Mouse (Mus musculus): ENCODE measurements at regions not wholly inside any gene's neighbourhood (a gene's known extent, or its start where the extent isn't known, plus 50 kb on each side); places are given as distances from the start of the nearest gene placed in this dataset.
"Not testable (repeated sequence)": the region's sequence is repeated elsewhere in the genome, so short reads cannot be mapped to it uniquely, and the experiment has no call there.

DNA sequence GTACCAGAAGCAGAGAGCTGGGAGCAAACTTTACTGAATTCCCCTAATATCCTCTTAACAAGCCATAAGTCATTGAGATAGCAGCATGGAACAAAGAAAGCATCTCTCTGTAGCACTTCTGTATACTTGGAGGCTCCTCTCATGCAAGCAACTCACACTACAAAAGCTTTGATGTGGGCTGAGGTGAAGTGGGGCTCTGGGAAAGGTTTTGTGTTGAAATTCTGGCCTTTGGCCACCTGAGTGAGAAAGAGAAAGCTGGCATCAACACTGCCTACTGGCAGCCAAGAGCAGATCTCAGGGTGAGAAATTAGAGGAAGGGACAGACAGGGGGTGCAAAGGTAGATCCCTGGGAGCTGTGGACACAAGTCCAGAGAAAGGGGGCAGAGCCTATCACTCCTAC lies 477.0 kb upstream of the 2610301B20Rik start:
- ATAC-seq (ENCODE audit: low read depth) = no peak
- Histone ChIP-seq H3K9me3 (no peaks in the 10 kb centered on the region), H3K27ac (replicated peaks) (no peak overlapping the region), H3K9ac (no peak overlapping the region), H3K4me2 (no peak overlapping the region), H3K4me3 (no peak overlapping the region), H3K36me3 (no peaks in the 10 kb centered on the region), H3K27me3 (no peaks in the 10 kb centered on the region), H3K4me1 (replicated peaks) (no peaks in the 10 kb centered on the region)

GRCm38 (mm10) chr4:10398075-10398474 lies 476.2 kb upstream of the 2610301B20Rik start:
- H3K27ac ChIP-seq (replicated peaks) = no peak overlapping the region
- no peak overlapping the region for H3K4me2 ChIP-seq
- no peaks in the 10 kb centered on the region for H3K9me3 ChIP-seq
- H3K9ac ChIP-seq = no peak overlapping the region
- no peak overlapping the region for H3K4me3 ChIP-seq
- no peaks in the 10 kb centered on the region for H3K27me3 ChIP-seq
- no peaks in the 10 kb centered on the region for H3K36me3 ChIP-seq
- H3K4me1 ChIP-seq (replicated peaks) = no peaks in the 10 kb centered on the region
- no peak for ATAC-seq (ENCODE audit: low read depth)
- WGBS = 95% methylated on average over 2 of the region's 2 CpGs

- Histone ChIP-seq H3K36me3 (no peaks in the 10 kb centered on the region), H3K27me3 (no peaks in the 10 kb centered on the region), H3K4me3 (no peak overlapping the region), H3K9me3 (no peaks in the 10 kb centered on the region), H3K9ac (no peak overlapping the region), H3K4me1 (replicated peaks) (no peaks in the 10 kb centered on the region), H3K27ac (replicated peaks) (no peak overlapping the region), H3K4me2 (no peak overlapping the region)
- no peak for ATAC-seq (ENCODE audit: low read depth)
- 8% methylated on average over 1 of the region's 1 CpGs for WGBS
Measured at GRCm38 (mm10) chr4:10399649-10400048, 474.6 kb upstream of the 2610301B20Rik start.

- Histone ChIP-seq H3K4me2 (no peak overlapping the region), H3K4me1 (replicated peaks) (no peaks in the 10 kb centered on the region), H3K27me3 (no peaks in the 10 kb centered on the region), H3K9me3 (no peaks in the 10 kb centered on the region), H3K27ac (replicated peaks) (no peak overlapping the region), H3K36me3 (no peaks in the 10 kb centered on the region), H3K4me3 (no peak overlapping the region), H3K9ac (no peak overlapping the region)
- ATAC-seq (ENCODE audit: low read depth) = no peak
Measured at GRCm38 (mm10) chr4:10402928-10403327, 471.4 kb upstream of the 2610301B20Rik start.

DNA sequence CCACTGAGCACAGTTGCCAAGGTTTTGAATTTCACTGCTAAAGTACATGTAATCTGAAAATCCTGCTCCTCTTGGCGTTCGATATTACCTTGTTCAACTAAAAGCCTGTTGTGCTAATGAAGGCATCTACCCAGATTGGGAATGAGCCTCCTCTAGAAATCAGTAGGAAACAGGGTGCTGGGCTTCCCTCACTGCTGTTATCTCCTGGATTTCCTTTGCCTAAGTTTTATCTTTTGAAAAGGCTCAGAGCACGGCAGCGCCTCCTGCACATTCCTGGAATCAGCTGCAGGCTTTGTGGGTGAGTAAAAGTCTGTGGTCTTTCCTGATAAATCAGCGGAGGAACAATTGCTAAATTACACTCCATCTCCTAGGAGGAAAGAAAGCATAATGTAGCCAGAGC lies 469.9 kb upstream of the 2610301B20Rik start:
- WGBS = 66% methylated on average over 5 of the region's 5 CpGs
- H3K27ac ChIP-seq (replicated peaks) = no peak overlapping the region
- no peak for ATAC-seq (ENCODE audit: low read depth)
- H3K27me3 ChIP-seq = no peaks in the 10 kb centered on the region
- H3K9me3 ChIP-seq = no peaks in the 10 kb centered on the region
- H3K36me3 ChIP-seq = no peaks in the 10 kb centered on the region
- H3K4me1 ChIP-seq (replicated peaks) = no peaks in the 10 kb centered on the region
- H3K4me2 ChIP-seq = no peak overlapping the region
- no peak overlapping the region for H3K9ac ChIP-seq
- no peak overlapping the region for H3K4me3 ChIP-seq

- Histone ChIP-seq H3K4me2 (no peak overlapping the region), H3K9ac (no peak overlapping the region), H3K9me3 (no peaks in the 10 kb centered on the region), H3K27ac (replicated peaks) (no peak overlapping the region), H3K4me1 (replicated peaks) (no peaks in the 10 kb centered on the region), H3K27me3 (no peaks in the 10 kb centered on the region), H3K36me3 (no peaks in the 10 kb centered on the region), H3K4me3 (no peak overlapping the region)
- ATAC-seq (ENCODE audit: low read depth) = no peak
- WGBS = 71% methylated on average over 2 of the region's 2 CpGs
Measured at GRCm38 (mm10) chr4:10405102-10405501, 469.2 kb upstream of the 2610301B20Rik start.

DNA sequence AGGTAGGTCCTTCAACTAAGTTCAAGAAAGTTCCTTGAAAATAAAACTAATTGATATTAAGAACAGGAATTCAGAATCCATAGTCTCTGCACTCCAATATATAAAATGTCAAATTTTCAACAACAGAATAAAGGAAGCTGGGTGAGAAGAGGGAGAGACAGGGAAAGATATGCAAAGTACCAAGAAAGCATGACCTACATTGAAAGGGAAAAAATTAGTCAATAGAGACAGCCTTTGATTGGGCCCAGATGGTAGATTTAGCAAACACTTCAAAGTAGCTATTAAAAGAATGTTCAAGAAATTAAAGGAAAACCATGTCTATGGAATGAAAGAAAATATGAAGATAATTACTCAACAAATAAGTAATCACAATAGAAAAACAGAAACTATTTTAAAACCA lies 460.0 kb upstream of the 2610301B20Rik start:
- Histone ChIP-seq H3K4me3 (no peak overlapping the region), H3K27ac (replicated peaks) (no peak overlapping the region), H3K9ac (no peak overlapping the region), H3K36me3 (no peaks in the 10 kb centered on the region), H3K4me2 (no peak overlapping the region), H3K4me1 (replicated peaks) (no peaks in the 10 kb centered on the region), H3K27me3 (no peaks in the 10 kb centered on the region), H3K9me3 (no peaks in the 10 kb centered on the region)
- ATAC-seq (ENCODE audit: low read depth) = no peak

DNA sequence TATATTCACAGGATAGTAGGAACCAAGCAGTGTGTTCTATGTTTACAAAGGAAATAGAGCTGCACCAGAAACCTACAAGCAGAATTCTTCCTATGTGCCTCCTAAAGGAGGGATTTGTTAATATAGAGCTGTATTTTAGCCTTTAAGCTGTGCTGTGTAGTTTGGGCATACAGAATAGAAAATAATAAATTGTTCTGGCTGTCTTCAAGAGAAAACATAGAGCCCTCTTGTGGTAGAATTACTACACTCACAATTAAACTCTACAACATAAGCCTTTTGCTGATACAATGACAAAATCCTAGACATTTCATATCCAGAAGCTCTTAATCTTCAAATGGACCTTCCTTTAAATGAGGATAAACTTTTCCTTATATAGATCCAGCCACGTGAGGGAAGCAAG lies 452.9 kb upstream of the 2610301B20Rik start:
- 70% methylated on average over 1 of the region's 1 CpGs for WGBS
- Histone ChIP-seq H3K9me3 (no peaks in the 10 kb centered on the region), H3K4me3 (no peak overlapping the region), H3K9ac (no peak overlapping the region), H3K36me3 (no peaks in the 10 kb centered on the region), H3K27me3 (no peaks in the 10 kb centered on the region), H3K4me2 (no peak overlapping the region), H3K27ac (replicated peaks) (no peak overlapping the region), H3K4me1 (replicated peaks) (no peaks in the 10 kb centered on the region)
- no peak for ATAC-seq (ENCODE audit: low read depth)

GRCm38 (mm10) chr4:10434438-10434837 lies 439.9 kb upstream of the 2610301B20Rik start:
- Histone ChIP-seq H3K27ac (replicated peaks) (no peak overlapping the region), H3K9me3 (no peaks in the 10 kb centered on the region), H3K4me3 (no peak overlapping the region), H3K27me3 (no peaks in the 10 kb centered on the region), H3K4me2 (no peak overlapping the region), H3K9ac (no peak overlapping the region), H3K4me1 (replicated peaks) (no peaks in the 10 kb centered on the region), H3K36me3 (no peaks in the 10 kb centered on the region)
- WGBS = 94% methylated on average over 4 of the region's 4 CpGs
- no peak for ATAC-seq (ENCODE audit: low read depth)

DNA sequence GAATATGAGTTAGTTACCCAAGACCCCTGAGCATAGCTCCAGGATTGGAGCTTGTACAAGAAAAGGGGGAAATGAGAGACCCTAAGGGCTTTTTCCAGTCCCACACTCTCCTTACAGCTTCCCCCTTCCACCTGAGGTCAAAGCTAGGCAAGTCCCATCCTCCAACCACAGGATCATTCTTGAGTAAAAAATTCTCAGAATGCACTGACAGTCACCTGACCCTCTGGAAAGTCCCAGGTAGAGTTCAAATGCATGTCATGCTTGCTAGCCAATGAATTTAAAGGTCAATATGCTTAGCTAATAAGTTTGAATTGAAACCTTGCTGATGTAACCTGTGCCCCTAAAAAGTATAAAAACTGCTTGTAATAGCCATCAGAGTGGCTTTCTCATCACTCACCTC lies 434.4 kb upstream of the 2610301B20Rik start:
- H3K9me3 ChIP-seq; H3K36me3 ChIP-seq; H3K9ac ChIP-seq; H3K4me3 ChIP-seq; ATAC-seq (ENCODE audit: low read depth); H3K4me1 ChIP-seq (replicated peaks); H3K4me2 ChIP-seq; H3K27ac ChIP-seq (replicated peaks); H3K27me3 ChIP-seq: not testable (repeated sequence)

DNA sequence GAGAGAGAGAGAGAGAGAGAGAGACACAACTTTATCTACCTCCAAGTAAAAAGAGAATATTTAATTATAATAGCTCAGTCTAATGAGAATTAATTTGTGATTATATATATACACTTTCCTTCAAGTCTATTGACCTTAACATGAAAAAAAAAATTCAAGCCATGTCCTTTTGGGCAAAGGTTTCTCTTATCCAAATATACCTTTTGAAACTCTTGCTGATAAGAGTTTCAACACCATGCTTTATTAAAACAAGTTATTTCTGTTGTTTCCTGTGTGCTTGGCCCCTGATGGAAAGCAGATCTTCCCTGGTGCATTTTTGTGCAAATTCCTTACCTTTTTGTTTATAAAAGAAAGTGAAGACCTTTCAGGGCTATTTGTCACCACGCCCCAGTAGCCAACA lies 414.7 kb upstream of the 2610301B20Rik start:
- no peaks in the 10 kb centered on the region for H3K4me1 ChIP-seq (replicated peaks)
- no peak for ATAC-seq (ENCODE audit: low read depth)
- no peak overlapping the region for H3K4me2 ChIP-seq
- no peak overlapping the region for H3K4me3 ChIP-seq
- no peak overlapping the region for H3K27ac ChIP-seq (replicated peaks)
- no peaks in the 10 kb centered on the region for H3K36me3 ChIP-seq
- H3K9me3 ChIP-seq = no peaks in the 10 kb centered on the region
- H3K9ac ChIP-seq = no peak overlapping the region
- H3K27me3 ChIP-seq = no peaks in the 10 kb centered on the region
- 15% methylated on average over 1 of the region's 1 CpGs for whole genome bisulfite sequencing

DNA sequence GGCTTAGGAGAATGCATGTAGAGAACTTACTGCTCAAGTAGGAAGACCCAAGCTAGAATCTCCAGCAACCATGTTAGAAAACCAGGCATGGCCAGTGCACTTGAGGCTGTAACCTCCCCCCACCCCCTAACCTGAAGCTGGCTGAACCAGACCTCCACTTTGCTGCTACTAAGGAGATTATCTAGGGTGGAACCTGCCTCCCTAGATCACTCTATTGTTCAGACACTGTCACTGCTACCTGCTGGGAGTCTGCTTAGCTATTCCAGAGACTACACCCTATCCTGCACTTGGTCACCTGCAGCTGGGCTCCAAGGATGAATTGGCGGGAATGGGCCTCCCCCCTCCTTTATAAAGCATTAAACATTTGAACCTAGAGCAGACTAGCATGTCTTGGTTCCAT lies 393.4 kb upstream of the 2610301B20Rik start:
- no peaks in the 10 kb centered on the region for H3K27me3 ChIP-seq
- no peak overlapping the region for H3K27ac ChIP-seq (replicated peaks)
- no peaks in the 10 kb centered on the region for H3K9me3 ChIP-seq
- 90% methylated on average over 1 of the region's 1 CpGs for WGBS
- no peaks in the 10 kb centered on the region for H3K36me3 ChIP-seq
- no peak overlapping the region for H3K4me3 ChIP-seq
- H3K4me1 ChIP-seq (replicated peaks) = no peaks in the 10 kb centered on the region
- H3K9ac ChIP-seq = no peak overlapping the region
- H3K4me2 ChIP-seq = no peak overlapping the region
- no peak for ATAC-seq (ENCODE audit: low read depth)

- 67% methylated on average over 6 of the region's 6 CpGs for WGBS
- no peaks in the 10 kb centered on the region for H3K9me3 ChIP-seq
- H3K4me2 ChIP-seq = no peak overlapping the region
- no peak for ATAC-seq (ENCODE audit: low read depth)
- no peaks in the 10 kb centered on the region for H3K4me1 ChIP-seq (replicated peaks)
- H3K27ac ChIP-seq (replicated peaks) = no peak overlapping the region
- no peaks in the 10 kb centered on the region for H3K36me3 ChIP-seq
- no peak overlapping the region for H3K9ac ChIP-seq
- H3K4me3 ChIP-seq = no peak overlapping the region
- H3K27me3 ChIP-seq = no peaks in the 10 kb centered on the region
Measured at GRCm38 (mm10) chr4:10508163-10508821, 366.0 kb upstream of the 2610301B20Rik start.
